Mouse (Mus musculus): ENCODE results near the gene Vash1.

The Vash1 gene

GRCm38 (mm10) chr12:86716962-86717361 lies 38.5 kb downstream of the Vash1 start:
- no peak for DNase-seq (ENCODE audit: low spot score in 2 of 2)

- no peak for DNase-seq (ENCODE audit: low spot score in 2 of 2)
These were observed 41.6 kb downstream of the Vash1 start for GRCm38 (mm10) chr12:86719961-86720639.

GRCm38 (mm10) chr12:86721453-86721852 lies 43.0 kb downstream of the Vash1 start:
- no peak for DNase-seq (ENCODE audit: low spot score in 2 of 2)

GRCm38 (mm10) chr12:86724300-86724699 lies 45.8 kb downstream of the Vash1 start:
- no peak for DNase-seq (ENCODE audit: low spot score in 2 of 2)

- no peak for DNase-seq (ENCODE audit: low spot score in 2 of 2)
These were observed 47.2 kb downstream of the Vash1 start for GRCm38 (mm10) chr12:86725706-86726105.

GRCm38 (mm10) chr12:86726120-86726640 lies 47.7 kb downstream of the Vash1 start, which contains the start of gene Angel1:
TSS of gene Angel1 (minus strand) at chr12:86726460.
- DNase-seq (ENCODE audit: low spot score in 2 of 2), result peak; percentile 97

GRCm38 (mm10) chr12:86734319-86734810 lies 55.9 kb downstream of the Vash1 start, which contains the start of gene Lrrc74a:
TSS of gene Lrrc74a (plus strand) at chr12:86734369.
- no peak for DNase-seq (ENCODE audit: low spot score in 2 of 2)
